Mouse (Mus musculus) C2C12 (cell line): ENCODE results near the gene Plekha5. TPM values are rescaled to one million over a fixed set of nuclear protein-coding genes. Genes with fewer than 3 reads are reported as not detected.
A peak's percentile ranks its signal among the peaks of the same experiment; 100 is the strongest.

Source experiments
- H3K27me3 ChIP-seq: one replicate; pipeline ENCODE4 v1.6.1; 2011; ENCODE audit not compliant: control insufficient read depth, insufficient read depth, insufficient read length
- H3K36me3 ChIP-seq: one replicate; pipeline ENCODE4 v1.6.1; 2011; ENCODE audit not compliant: control insufficient read depth, insufficient read depth
- H3K4me3 ChIP-seq: one replicate; pipeline ENCODE4 v1.5.1; 2011; ENCODE audit warnings: mild to moderate bottlenecking, control low read depth; ENCODE audit not compliant: poor library complexity, insufficient read depth, severe bottlenecking
- H3K79me2 ChIP-seq: one replicate; pipeline ENCODE4 v1.6.1; 2011; ENCODE audit not compliant: control insufficient read depth, insufficient read depth
- H3K79me3 ChIP-seq: one replicate; pipeline ENCODE4 v1.6.1; 2011; ENCODE audit warnings: low read depth, control low read depth
- H3ac ChIP-seq: one replicate; pipeline ENCODE3; 2011; ENCODE audit warnings: low read depth; ENCODE audit not compliant: control insufficient read depth, insufficient read length
- CEBPB ChIP-seq: IDR thresholded peaks from one replicate; pipeline ENCODE4 v1.6.1; 2011; ENCODE audit warnings: low read depth, mild to moderate bottlenecking, control low read depth, moderate library complexity
- CTCF ChIP-seq: IDR thresholded peaks from one replicate; pipeline ENCODE4 v1.5.1; 2011; ENCODE audit not compliant: control insufficient read depth, insufficient read depth, insufficient read length
- FOSL1 ChIP-seq: IDR thresholded peaks from one replicate; pipeline ENCODE4 v1.8.0; 2011; ENCODE audit warnings: mild to moderate bottlenecking, low read length; ENCODE audit not compliant: poor library complexity, insufficient read depth, severe bottlenecking
- MAX ChIP-seq: IDR thresholded peaks from one replicate; pipeline ENCODE4 v1.6.1; 2011; ENCODE audit warnings: mild to moderate bottlenecking, control low read depth
- MYOD1 ChIP-seq: IDR thresholded peaks from one replicate; pipeline ENCODE4 v1.6.1; 2011; ENCODE audit warnings: low read depth; ENCODE audit not compliant: control insufficient read depth, insufficient read length
- MYOG ChIP-seq: IDR thresholded peaks from one replicate; pipeline ENCODE4 v1.6.1; 2011; ENCODE audit not compliant: control insufficient read depth, insufficient read length; ENCODE audit errors: extremely low read depth
- USF1 ChIP-seq: IDR thresholded peaks from one replicate; pipeline ENCODE4 v1.6.1; 2011; ENCODE audit warnings: low read depth, mild to moderate bottlenecking, control low read depth, moderate library complexity
- polyA plus RNA-seq: library from polyadenylated mRNA; unstranded; fragments of >200 nt; fragmentation: generic; extraction: Trizol; gene quantifications from one replicate; pipeline ENCODE4 v1.2.1, GENCODE M21; 2012; ENCODE audit warnings: missing spikeins

The Plekha5 gene
- polyA plus RNA-seq, 1 experiment: 13.1 TPM

GRCm38 (mm10) chr6:140429236-140429635 is 5.4 kb downstream of the Plekha5 start:
- no peak for TF ChIP-seq FOSL1
- no peak for TF ChIP-seq MYOD1
- TF ChIP-seq CTCF: no peak
- no peak for TF ChIP-seq CEBPB
- no peak for TF ChIP-seq USF1
- no peak for TF ChIP-seq MAX
- TF ChIP-seq MYOG: no peak
- H3K27me3 ChIP-seq: no peaks in the 10 kb centered on the region
- no peak overlapping the region for H3K4me3 ChIP-seq
- H3K36me3 ChIP-seq: peaks cover 15% of the 10 kb centered on the region
- no peak overlapping the region for H3ac ChIP-seq
- peaks cover 16% of the 10 kb centered on the region for H3K79me2 ChIP-seq
- H3K79me3 ChIP-seq: peaks cover 5% of the 10 kb centered on the region

- Histone ChIP-seq H3ac (no peak overlapping the region), H3K79me3 (peaks cover 7% of the 10 kb centered on the region), H3K36me3 (peaks cover 20% of the 10 kb centered on the region), H3K27me3 (no peaks in the 10 kb centered on the region), H3K79me2 (no peaks in the 10 kb centered on the region), H3K4me3 (no peak overlapping the region)
- TF ChIP-seq MYOG: no peak
- no peak for TF ChIP-seq CTCF
- no peak for TF ChIP-seq MAX
- TF ChIP-seq MYOD1: no peak
- no peak for TF ChIP-seq FOSL1
- no peak for TF ChIP-seq USF1
- TF ChIP-seq CEBPB: no peak
These were observed 8.5 kb downstream of the Plekha5 start for GRCm38 (mm10) chr6:140432363-140432762.

- Histone ChIP-seq H3K79me2 (no peaks in the 10 kb centered on the region), H3K27me3 (no peaks in the 10 kb centered on the region), H3K79me3 (no peaks in the 10 kb centered on the region), H3K36me3 (no peaks in the 10 kb centered on the region), H3K4me3 (no peak overlapping the region), H3ac (no peak overlapping the region)
- TF ChIP-seq MYOD1: no peak
- peak; percentile 36 for TF ChIP-seq CTCF
- no peak for TF ChIP-seq CEBPB
- TF ChIP-seq MAX: no peak
These were observed 19.5 kb downstream of the Plekha5 start for GRCm38 (mm10) chr6:140443374-140443773.

- H3ac ChIP-seq: no peak overlapping the region
- no peaks in the 10 kb centered on the region for H3K79me2 ChIP-seq
- H3K4me3 ChIP-seq: no peak overlapping the region
- no peaks in the 10 kb centered on the region for H3K79me3 ChIP-seq
- TF ChIP-seq CTCF (no peak), MYOG (no peak), MYOD1 (no peak)
- H3K36me3 ChIP-seq: no peaks in the 10 kb centered on the region
- H3K27me3 ChIP-seq: no peaks in the 10 kb centered on the region
These were observed 20.3 kb downstream of the Plekha5 start for GRCm38 (mm10) chr6:140444147-140444546.

GRCm38 (mm10) chr6:140444855-140445465 is 21.1 kb downstream of the Plekha5 start:
- TF ChIP-seq USF1 (no peak), CEBPB (no peak), FOSL1 (no peak), MYOG (no peak), MAX (no peak), CTCF (no peak), MYOD1 (no peak)
- Histone ChIP-seq H3ac (no peak overlapping the region), H3K36me3 (no peaks in the 10 kb centered on the region), H3K79me3 (no peaks in the 10 kb centered on the region), H3K27me3 (no peaks in the 10 kb centered on the region), H3K4me3 (no peak overlapping the region), H3K79me2 (no peaks in the 10 kb centered on the region)
